Mouse (Mus musculus): ENCODE data around the gene Qk.

Qk gene

GRCm38 (mm10) chr17:10319685-10320455 lies at the start of gene Qk:
Gene Qk (minus strand): TSS chr17:10319854.
- DNase-seq (ENCODE audit: low spot score) = peak; percentile 81

DNA sequence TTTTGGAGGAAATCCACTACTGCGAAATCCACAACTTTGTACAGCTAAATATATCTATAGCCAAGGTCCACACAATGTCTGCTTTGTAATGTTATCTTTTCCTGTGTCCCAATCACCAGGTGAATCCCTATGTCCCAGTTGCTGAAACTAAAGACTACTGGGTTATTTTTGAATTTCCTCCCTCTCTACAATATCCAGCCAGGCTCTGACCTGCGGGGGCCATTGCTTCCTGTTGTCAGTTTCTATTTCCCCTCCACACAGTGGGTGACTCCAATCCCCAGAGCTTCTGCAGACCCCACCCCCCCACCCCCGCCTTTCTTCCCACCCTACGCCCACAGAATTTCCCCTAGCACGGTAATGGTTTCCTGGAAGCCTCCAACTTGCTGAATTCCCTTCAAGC lies 47.4 kb upstream of the Qk start:
- DNase-seq (ENCODE audit: low spot score) = no peak

DNA sequence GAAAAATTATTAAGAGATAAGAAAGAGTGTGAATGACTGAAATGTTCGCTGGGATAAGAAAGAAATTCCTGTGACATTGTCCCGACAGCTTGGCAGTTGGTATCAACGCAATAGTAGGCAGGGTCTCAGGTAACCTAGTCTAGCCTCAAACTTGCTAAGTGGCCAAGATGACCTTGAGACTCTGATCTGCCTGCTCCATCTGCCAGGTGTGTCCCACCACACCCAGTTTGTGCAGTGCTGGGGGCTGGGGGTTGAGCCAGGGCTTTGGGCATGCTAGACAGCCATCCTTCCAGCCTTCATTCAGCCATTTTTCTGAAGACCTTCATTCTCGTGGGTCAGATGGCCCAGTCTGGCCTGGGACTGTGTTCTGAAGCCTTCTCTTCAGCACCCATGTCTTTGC lies 46.9 kb upstream of the Qk start:
- DNase-seq (ENCODE audit: low spot score) = no peak

- no peak for DNase-seq (ENCODE audit: low spot score)
Observed at GRCm38 (mm10) chr17:10365501-10366482, 46.1 kb upstream of the Qk start.

DNA sequence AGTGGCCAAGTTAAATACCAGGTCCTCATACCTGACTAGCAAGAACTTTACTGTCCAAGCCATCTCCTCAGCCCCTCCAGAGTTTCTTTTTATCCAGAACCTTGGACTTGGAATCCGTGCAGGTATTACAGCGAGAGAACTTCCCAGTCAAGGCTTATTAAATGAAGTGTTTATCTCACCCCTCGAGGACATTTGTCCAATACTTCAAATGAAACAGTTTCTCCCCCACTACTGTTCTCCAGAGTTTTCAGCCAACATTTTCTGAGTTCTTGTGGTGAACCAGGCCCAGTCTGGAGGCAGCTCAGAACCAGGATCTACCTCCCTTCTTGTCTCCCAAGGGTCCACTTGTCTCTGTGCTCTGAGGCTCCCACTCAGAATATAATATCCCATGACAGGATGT lies 43.5 kb upstream of the Qk start:
- no peak for DNase-seq (ENCODE audit: low spot score)

- DNase-seq (ENCODE audit: low spot score) = no peak
Observed at GRCm38 (mm10) chr17:10361882-10362291, 42.2 kb upstream of the Qk start.

GRCm38 (mm10) chr17:10360738-10361137 lies 41.1 kb upstream of the Qk start:
- DNase-seq (ENCODE audit: low spot score) = no peak

DNA sequence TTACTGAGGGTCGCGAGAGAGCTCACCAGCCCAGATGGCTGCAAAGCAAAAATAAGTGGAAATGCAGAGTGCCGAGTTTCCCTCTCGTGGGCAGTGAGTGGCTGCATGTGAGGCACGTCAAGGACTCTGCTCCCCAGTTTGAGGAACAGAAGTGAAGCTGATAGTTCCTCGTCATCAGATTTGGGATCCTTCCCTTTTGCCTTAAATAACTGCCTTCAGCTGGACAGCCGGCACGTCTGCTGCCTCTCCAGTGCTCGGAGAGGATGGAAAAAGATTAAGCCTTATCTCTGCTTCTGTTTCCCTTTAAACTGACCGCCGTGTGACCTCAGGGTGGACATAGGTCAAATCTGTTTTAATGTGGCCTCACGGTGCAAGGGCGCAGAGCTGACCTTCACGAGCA lies 39.8 kb upstream of the Qk start:
- no peak for DNase-seq (ENCODE audit: low spot score)

GRCm38 (mm10) chr17:10357348-10357747 lies 37.7 kb upstream of the Qk start:
- no peak for DNase-seq (ENCODE audit: low spot score)

- no peak for DNase-seq (ENCODE audit: low spot score)
Observed at GRCm38 (mm10) chr17:10356294-10356693, 36.6 kb upstream of the Qk start.

GRCm38 (mm10) chr17:10355746-10356145 lies 36.1 kb upstream of the Qk start:
- DNase-seq (ENCODE audit: low spot score) = no peak

DNA sequence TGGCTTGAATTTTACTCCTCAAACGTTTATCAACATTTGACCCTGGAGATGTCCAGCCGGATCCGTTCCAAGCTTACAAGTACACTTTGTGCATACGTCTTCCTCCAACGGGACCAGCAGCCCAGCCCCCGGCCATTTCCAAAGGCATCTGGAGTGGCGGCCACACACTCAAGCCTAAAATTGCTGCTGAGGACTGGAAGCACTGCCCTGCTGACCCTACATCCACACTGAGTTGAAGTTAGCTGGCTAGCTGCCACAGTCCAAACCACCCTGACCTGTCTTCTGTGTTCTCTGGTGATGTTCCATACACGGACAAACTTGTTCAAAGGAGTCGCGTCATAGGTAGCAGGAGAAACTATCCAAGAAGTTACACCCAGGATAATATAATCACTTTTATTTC lies 18.6 kb upstream of the Qk start:
- DNase-seq (ENCODE audit: low spot score) = no peak

GRCm38 (mm10) chr17:10336558-10336957 lies 16.9 kb upstream of the Qk start:
- no peak for DNase-seq (ENCODE audit: low spot score)

- no peak for DNase-seq (ENCODE audit: low spot score)
Observed at GRCm38 (mm10) chr17:10335809-10336499, 16.3 kb upstream of the Qk start.

- no peak for DNase-seq (ENCODE audit: low spot score)
Observed at GRCm38 (mm10) chr17:10334957-10335690, 15.5 kb upstream of the Qk start.

DNA sequence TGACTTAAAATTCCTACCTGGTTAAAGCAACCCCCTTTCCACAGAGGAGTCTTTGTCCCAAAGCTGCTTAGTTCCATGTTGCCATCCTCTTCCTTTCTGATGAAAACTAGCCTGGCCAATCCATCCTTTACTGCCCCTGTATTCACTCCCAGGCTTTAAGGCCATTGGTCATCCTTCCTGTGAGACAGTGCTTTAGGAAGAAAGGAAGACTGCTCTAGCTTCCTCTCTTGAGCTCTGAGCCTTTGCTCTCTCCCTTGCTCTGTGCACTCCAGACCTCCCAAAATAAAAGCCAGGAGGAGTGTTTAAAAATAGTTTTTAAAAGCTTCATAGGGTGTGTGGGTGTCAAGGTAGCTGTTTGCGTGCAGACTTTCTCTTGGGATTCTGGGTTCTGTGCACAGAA lies 14.8 kb upstream of the Qk start:
- no peak for DNase-seq (ENCODE audit: low spot score)

GRCm38 (mm10) chr17:10333321-10333720 lies 13.7 kb upstream of the Qk start:
- DNase-seq (ENCODE audit: low spot score) = no peak

DNA sequence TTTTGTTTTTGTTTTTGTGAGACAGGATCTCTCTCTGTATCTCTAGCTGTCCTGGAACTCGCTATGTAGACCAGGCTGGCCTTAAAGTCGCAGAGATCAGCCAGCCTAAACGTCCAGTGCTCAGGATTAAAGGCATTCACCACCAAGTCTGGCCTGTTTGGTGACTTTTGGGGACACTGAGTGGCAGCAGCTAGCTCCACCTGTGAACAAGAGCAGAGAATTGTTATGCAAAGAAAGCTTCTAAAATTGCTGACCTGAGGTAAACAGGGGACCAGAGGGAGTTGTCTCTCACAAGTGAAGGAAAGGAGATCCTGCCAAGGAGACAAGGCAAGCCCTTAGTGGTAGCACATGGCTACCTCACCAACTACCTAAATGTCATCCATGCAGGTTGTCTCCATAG lies 12.5 kb upstream of the Qk start:
- no peak for DNase-seq (ENCODE audit: low spot score)

DNA sequence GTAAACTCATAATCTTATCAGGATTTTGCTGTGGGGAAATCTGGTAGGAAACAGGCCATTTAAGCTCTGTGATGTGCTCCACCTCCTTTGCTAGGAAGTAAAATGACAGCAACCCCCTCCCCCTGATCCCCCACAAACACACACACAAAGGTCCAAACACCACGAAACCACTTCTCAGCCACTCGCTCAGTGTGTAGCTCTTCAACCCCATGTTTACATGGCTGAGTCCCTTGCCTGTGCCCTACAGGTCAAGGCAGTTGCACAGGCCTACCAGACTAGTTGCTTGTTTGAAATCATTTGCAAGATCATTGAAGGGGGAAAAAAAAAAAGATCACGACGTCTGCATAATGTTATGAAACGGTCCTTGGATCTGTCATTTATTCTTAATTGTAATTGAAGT lies 9.8 kb upstream of the Qk start:
- DNase-seq (ENCODE audit: low spot score) = no peak

GRCm38 (mm10) chr17:10328544-10329100 lies 9.0 kb upstream of the Qk start:
- no peak for DNase-seq (ENCODE audit: low spot score)

- no peak for DNase-seq (ENCODE audit: low spot score)
Observed at GRCm38 (mm10) chr17:10327584-10328210, 8.0 kb upstream of the Qk start.
